Mouse (Mus musculus) liver, adult (tissue): Measurements from ENCODE around the gene Zfp369.

ENCODE experiments used
- GATA4 ChIP-seq: IDR thresholded peaks from 2 replicates; pipeline ENCODE4 v1.6.1; 2014; ENCODE audit warnings: mild to moderate bottlenecking, low read length; ENCODE audit not compliant: insufficient replicate concordance

Gene Zfp369

DNA sequence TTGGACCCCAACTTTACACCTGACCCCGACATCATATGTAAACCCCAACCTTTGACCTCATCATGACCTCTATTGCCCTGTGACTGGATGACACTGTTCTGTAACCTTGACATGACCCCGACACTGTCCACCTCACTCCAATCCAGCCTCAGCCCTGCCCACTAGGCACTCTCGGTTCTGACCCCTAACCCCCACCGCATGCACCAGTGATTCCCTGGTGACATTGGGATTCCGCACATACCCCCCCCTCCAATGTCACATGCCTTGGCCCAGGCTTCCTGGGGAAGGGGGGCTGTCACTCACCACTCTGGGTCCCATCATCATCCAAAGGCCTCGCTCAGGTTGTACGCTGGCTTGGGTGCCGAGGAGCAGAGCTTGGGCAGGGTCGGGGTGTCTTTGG, 33.2 kb downstream of the Zfp369 start:
- TF ChIP-seq GATA4 = no peak
